Mouse (Mus musculus) gastrocnemius, adult 8-10 months (tissue): ENCODE results near the gene Wap. TPM values are rescaled to one million over a fixed set of nuclear protein-coding genes. Genes with fewer than 3 reads are reported as not detected.
A peak's percentile ranks its signal among the peaks of the same experiment; 100 is the strongest.

Experiments
- DNase-seq, 2 experiments: peaks; one replicate each; pipeline ENCODE4 v3.0.0; 2022; ENCODE audit warnings: low spot score in 2 of 2
- total RNA-seq, 4 experiments: library from RNA; stranded (reverse); gene quantifications; 2 replicates each; pipeline ENCODE4 v1.2.4; 2022

Wap gene
- total RNA-seq, 4 experiments from 2014 or later, result not detected

- DNase-seq, result no peak
Measured at GRCm38 (mm10) chr11:6628568-6628967, 9.9 kb downstream of the Wap start.

GRCm38 (mm10) chr11:6627731-6628130 is 10.7 kb downstream of the Wap start:
- no peak for DNase-seq

GRCm38 (mm10) chr11:6626388-6626772 is 12.1 kb downstream of the Wap start:
- no peak for DNase-seq

- DNase-seq, result peak; percentile 86 to 90
Measured at GRCm38 (mm10) chr11:6625478-6626387, 12.7 kb downstream of the Wap start, which contains the start of gene Tbrg4. Gene Tbrg4, minus strand, starts transcription at chr11:6626067.

GRCm38 (mm10) chr11:6624619-6625382 is 13.6 kb downstream of the Wap start:
- no peak for DNase-seq

GRCm38 (mm10) chr11:6623704-6624103 is 14.7 kb downstream of the Wap start:
- no peak for DNase-seq

GRCm38 (mm10) chr11:6615250-6616205 is 22.9 kb downstream of the Wap start:
- no peak for DNase-seq

GRCm38 (mm10) chr11:6605491-6606399 is 32.7 kb downstream of the Wap start, which contains the start of gene Nacad:
Gene Nacad, minus strand, starts transcription at chr11:6606053.
- no peak for DNase-seq

GRCm38 (mm10) chr11:6605021-6605481 is 33.4 kb downstream of the Wap start:
- DNase-seq, result no peak

GRCm38 (mm10) chr11:6604604-6604936 is 33.9 kb downstream of the Wap start:
- DNase-seq, result no peak

GRCm38 (mm10) chr11:6603887-6604603 is 34.4 kb downstream of the Wap start:
- no peak for DNase-seq

- no peak for DNase-seq
Measured at GRCm38 (mm10) chr11:6603224-6603623, 35.2 kb downstream of the Wap start.

- DNase-seq, result no peak
Measured at GRCm38 (mm10) chr11:6602662-6603061, 35.8 kb downstream of the Wap start.

GRCm38 (mm10) chr11:6601649-6602480 is 36.6 kb downstream of the Wap start:
- no peak for DNase-seq

GRCm38 (mm10) chr11:6600284-6600944 is 38.0 kb downstream of the Wap start:
- DNase-seq, result no peak

- DNase-seq, result no peak
Measured at GRCm38 (mm10) chr11:6599831-6600230, 38.6 kb downstream of the Wap start.

- no peak for DNase-seq
Measured at GRCm38 (mm10) chr11:6599011-6599681, 39.3 kb downstream of the Wap start.
